Mouse (Mus musculus) spleen, postnatal 14 days (tissue): ENCODE measurements around the gene Aoc1.
A peak's percentile ranks its signal among the peaks of the same experiment; 100 is the strongest.

Experiments used
- DNase-seq, 2 experiments: peaks; one replicate each; pipeline ENCODE4 v3.0.0; 2021 to 2022; ENCODE audit warnings: low spot score in 2 of 2

Gene Aoc1

GRCm38 (mm10) chr6:48906371-48906770 lies 33.7 kb downstream of the Aoc1 start:
- DNase-seq: no peak

GRCm38 (mm10) chr6:48909229-48909628 lies 36.5 kb downstream of the Aoc1 start:
- DNase-seq: no peak

GRCm38 (mm10) chr6:48912033-48912432 lies 39.3 kb downstream of the Aoc1 start:
- peak in 1 of 2 experiments; percentile 5 for DNase-seq

- DNase-seq: no peak
Observed at GRCm38 (mm10) chr6:48913587-48913986, 40.9 kb downstream of the Aoc1 start.

GRCm38 (mm10) chr6:48929595-48929994 lies 56.9 kb downstream of the Aoc1 start, which contains the start of gene 1600015I10Rik:
Gene 1600015I10Rik (plus strand): TSS chr6:48929895.
- no peak for DNase-seq

- no peak for DNase-seq
Observed at GRCm38 (mm10) chr6:48949596-48949995, 76.9 kb downstream of the Aoc1 start.

- no peak for DNase-seq
Observed at GRCm38 (mm10) chr6:48950676-48951075, 78.0 kb downstream of the Aoc1 start.

GRCm38 (mm10) chr6:48951630-48952029 lies 78.9 kb downstream of the Aoc1 start:
- no peak for DNase-seq

GRCm38 (mm10) chr6:48953220-48953619 lies 80.5 kb downstream of the Aoc1 start:
- DNase-seq: no peak

- DNase-seq: no peak
Observed at GRCm38 (mm10) chr6:48954211-48954610, 81.5 kb downstream of the Aoc1 start.

GRCm38 (mm10) chr6:48954946-48955345 lies 82.2 kb downstream of the Aoc1 start:
- DNase-seq: peak in 1 of 2 experiments; percentile 14

GRCm38 (mm10) chr6:48956785-48957184 lies 84.1 kb downstream of the Aoc1 start:
- DNase-seq: no peak

- DNase-seq: no peak
Observed at GRCm38 (mm10) chr6:48958053-48958452, 85.4 kb downstream of the Aoc1 start.
